Comparison of ENCODE assay signal across 1 mouse cellular context in the genomic region with DNA sequence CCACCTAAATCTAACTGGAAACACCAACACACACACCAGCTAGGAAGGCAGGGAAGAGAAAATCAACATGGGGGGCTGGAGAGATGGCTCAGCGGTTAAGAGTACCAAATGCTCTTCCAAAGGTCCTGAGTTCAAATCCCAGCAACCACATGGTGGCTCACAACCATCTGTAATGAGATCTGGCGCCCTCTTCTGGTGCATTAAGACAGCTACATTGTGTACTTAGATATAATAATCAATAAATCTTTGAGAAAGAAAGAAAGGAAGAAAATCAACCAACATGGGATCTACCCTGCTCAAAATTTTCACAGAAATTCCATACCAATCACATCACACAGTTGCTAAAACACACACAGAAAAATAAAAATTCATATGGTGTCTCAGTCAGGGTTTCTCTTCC.
TF ChIP-seq lines count a peak whose summit lies in the region.

No protein-coding gene starts in this region.

TF ChIP-seq in MEL, 35 proteins besides CTCF, POLR2A, EP300 and RAD21:
- no peak for TF ChIP-seq ZKSCAN1 (IDR thresholded peaks at IDR 0.05; ENCODE audit: low read depth, low read length)
- TF ChIP-seq MYC (IDR thresholded peaks at IDR 0.05; ENCODE audit: low read depth, low read length) = no peak
- no peak for TF ChIP-seq BHLHE40 (IDR thresholded peaks at IDR 0.05; ENCODE audit: borderline replicate concordance, low read depth, low read length)
- no peak for TF ChIP-seq POLR2AphosphoS5 (IDR thresholded peaks at IDR 0.05; ENCODE audit: borderline replicate concordance, low read depth, low read length)
- TF ChIP-seq SMC3 (IDR thresholded peaks at IDR 0.05; ENCODE audit: low read depth, low read length) = no peak
- no peak for TF ChIP-seq TBP (IDR thresholded peaks at IDR 0.05; ENCODE audit: low read depth, low read length)
- TF ChIP-seq RCOR1 (IDR thresholded peaks at IDR 0.05; ENCODE audit: low read depth, low read length) = no peak
- no peak for TF ChIP-seq GATA1 (IDR thresholded peaks at IDR 0.05; ENCODE audit: low read depth, low read length)
- TF ChIP-seq JUND (IDR thresholded peaks at IDR 0.05; ENCODE audit: low read depth, low read length) = no peak
- TF ChIP-seq GABPA (IDR thresholded peaks at IDR 0.05; ENCODE audit: low read depth, low read length) = no peak
- TF ChIP-seq E2F4 (IDR thresholded peaks at IDR 0.05; ENCODE audit: borderline replicate concordance, low read depth, low read length) = no peak
- TF ChIP-seq USF1 (IDR thresholded peaks at IDR 0.05; ENCODE audit: low read depth, low read length) = no peak
- no peak for TF ChIP-seq MXI1 (IDR thresholded peaks at IDR 0.05; ENCODE audit: low read depth, low read length)
- no peak for TF ChIP-seq ZNF384 (IDR thresholded peaks at IDR 0.05; ENCODE audit: low read depth, low read length)
- TF ChIP-seq ELF1 (IDR thresholded peaks at IDR 0.05; ENCODE audit: low read depth, low read length) = no peak
- TF ChIP-seq NRF1 (IDR thresholded peaks at IDR 0.05; ENCODE audit: insufficient read depth, low read depth, low read length, poor library complexity, severe bottlenecking) = no peak
- TF ChIP-seq MYB (IDR thresholded peaks at IDR 0.05; ENCODE audit: low read depth, low read length) = no peak
- TF ChIP-seq UBTF (IDR thresholded peaks at IDR 0.05; ENCODE audit: borderline replicate concordance, insufficient read depth, low read depth, low read length) = no peak
- TF ChIP-seq HCFC1 (IDR thresholded peaks at IDR 0.05; ENCODE audit: low read depth, low read length) = no peak
- TF ChIP-seq ZMIZ1 (IDR thresholded peaks at IDR 0.05; ENCODE audit: low read depth, low read length) = no peak
